Mouse (Mus musculus): ENCODE results near the gene Myl6b. TPM values are rescaled to one million over a fixed set of nuclear protein-coding genes. Genes with fewer than 3 reads are reported as not detected.

Gene Myl6b
- polyA plus RNA-seq, 1 experiment, result 18.8 TPM

DNA sequence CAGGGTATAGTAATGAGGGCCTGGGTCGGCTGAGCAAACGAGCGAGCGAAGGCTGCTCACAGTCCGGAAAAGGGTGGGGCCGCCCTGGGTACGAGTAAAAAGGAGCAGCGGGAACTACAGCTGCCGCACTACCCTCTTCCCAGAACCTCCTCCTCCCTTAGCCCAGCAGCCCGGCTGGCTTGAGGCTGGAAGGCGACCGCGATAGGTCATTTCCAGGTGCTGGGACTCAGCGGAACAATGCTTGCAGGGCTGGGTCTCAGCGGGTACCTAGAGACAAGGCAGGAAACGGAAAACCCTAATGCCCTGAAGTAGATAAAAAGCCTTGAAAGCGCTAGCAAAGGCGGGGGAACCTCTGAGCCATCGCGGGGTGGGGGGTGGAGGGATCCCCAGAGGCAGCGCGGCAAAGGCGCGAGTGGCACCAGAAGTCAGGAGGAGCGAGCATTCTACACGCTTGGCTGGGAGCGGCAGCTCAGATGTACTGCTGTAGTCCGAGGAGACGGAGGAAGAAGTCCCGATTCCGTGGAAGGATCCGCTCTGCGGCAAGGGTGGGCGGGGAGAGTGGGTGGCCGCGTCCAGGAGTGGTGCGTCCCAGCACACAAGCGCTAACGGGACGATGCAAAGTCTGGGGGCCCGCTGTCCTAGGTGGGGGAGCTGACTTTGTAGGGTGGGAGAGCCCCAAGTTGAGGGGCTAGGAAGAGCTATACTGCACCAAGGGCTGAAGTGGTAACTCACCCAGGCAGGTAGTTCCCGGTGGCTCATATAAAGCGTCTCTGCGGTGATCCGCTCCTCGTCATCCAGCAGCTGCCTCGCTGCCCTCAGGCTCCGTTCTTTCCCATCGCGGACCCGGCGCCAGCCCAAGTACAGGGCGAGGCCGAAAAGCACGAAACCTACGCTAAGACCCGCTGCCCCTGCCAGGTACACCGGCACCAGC, 26.5 kb upstream of the Myl6b start:
- TF ChIP-seq GATA1 (IDR thresholded peaks at IDR 0.05; ENCODE audit: low read length), result no peak

DNA sequence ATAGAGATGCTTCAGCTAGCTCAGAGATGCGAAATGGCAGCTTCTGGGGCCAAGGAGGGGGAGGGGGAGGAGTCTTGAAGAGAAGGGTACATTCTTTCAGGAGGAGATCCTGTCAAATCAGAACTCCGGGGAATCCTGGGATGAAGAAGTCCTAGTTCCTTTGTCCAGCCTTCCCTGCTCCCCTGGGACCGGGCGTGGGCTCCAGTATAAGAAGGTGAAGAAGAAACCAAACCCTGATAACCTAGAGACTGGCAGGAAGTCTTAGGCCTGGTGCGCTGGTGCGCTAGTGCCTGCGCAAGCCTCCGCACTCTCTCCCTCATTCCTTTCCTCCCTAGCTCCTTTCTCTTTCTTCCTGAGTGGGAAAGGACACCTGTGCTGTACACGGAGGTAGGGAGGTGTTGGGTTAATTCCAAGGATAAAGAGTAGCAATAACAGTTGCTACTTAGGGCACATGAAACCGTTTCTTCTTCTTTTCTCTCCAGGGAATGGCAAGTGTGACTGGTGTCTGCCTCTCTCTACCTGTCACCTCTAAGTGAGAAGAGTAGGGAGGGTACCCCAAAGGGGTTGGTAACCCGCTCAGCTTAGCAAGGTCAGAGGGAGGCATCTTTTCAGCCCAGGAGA, 25.7 kb upstream of the Myl6b start:
- TF ChIP-seq GATA1 (IDR thresholded peaks at IDR 0.05; ENCODE audit: low read length), result no peak

DNA sequence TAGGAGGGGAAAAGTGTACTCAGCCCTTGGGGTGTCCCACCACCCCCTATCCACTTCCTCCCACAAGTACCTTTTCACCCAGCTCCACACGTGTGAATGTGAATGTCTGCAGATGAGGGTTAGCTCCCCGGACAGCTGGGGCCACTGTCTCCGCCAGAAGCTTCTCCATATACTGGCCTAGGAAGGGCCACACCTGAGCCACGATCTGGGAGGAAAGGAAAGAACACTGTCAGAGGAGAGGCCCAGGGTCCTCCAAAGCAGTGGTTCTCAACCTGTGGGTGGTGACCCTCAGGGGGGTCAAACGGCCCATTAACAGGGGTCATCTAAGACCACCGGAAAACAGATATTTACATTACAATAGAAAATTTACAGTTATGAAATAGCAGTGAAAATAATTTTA, 23.9 kb upstream of the Myl6b start:
- TF ChIP-seq GATA1 (IDR thresholded peaks at IDR 0.05; ENCODE audit: low read length), result no peak

DNA sequence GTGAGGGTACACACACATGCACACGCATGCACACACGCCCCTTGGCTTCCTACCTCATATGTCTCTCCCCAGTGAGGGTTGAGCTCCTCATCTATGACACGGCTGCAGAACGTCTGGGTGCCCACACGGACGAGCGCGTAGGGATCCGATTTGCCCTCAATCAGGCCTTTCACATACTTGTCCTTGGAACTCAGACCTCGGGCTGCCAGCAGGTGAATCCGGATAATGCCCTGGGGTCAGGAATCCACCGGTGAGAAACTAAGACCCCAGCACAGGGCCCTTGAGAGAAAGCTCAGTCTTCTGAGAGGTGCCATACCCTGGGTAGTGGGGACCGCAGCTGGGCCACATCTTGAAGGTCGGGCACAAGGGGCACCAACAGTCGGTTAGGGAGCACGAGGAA, 22.1 kb upstream of the Myl6b start:
- no peak for TF ChIP-seq GATA1 (IDR thresholded peaks at IDR 0.05; ENCODE audit: low read length)

DNA sequence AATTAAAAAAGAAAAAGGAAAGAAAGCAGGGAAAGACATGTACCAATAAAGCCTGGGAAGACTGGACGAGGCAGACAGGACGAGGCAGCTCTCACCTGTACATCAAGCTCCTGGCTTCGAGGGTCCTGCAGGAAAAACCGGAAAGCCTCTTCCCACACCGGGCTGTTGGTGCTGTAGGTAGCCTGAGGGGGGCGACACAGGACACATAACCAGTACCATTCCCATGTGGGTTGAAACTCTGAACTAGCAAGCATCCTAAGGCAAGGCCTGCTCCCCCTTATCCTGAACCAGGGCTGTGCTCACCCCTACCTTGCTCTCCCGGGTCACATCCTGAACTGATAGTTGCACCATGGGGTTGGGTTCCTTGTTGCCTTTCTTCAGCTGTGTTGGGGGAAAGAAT, 20.3 kb upstream of the Myl6b start:
- no peak for TF ChIP-seq GATA1 (IDR thresholded peaks at IDR 0.05; ENCODE audit: low read length)

DNA sequence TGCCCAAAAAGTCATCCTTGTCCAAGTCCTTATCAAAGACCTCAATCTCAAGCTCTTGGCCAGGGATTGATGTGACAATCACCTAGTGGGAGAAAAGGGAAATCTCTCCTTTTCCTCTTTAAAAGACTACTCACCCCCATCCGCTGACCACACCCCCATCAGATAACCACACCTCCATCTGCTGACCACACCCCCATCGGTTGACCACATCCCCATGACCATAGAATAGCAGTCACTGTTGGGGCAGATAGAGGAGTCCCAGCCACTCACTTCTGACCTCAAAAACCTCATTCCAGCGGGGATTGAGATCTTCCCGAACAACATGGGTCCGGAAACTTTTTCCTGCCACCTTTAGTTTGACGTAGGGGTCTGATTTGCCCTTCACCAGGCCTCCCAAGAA, 18.2 kb upstream of the Myl6b start:
- TF ChIP-seq GATA1 (IDR thresholded peaks at IDR 0.05; ENCODE audit: low read length), result no peak

DNA sequence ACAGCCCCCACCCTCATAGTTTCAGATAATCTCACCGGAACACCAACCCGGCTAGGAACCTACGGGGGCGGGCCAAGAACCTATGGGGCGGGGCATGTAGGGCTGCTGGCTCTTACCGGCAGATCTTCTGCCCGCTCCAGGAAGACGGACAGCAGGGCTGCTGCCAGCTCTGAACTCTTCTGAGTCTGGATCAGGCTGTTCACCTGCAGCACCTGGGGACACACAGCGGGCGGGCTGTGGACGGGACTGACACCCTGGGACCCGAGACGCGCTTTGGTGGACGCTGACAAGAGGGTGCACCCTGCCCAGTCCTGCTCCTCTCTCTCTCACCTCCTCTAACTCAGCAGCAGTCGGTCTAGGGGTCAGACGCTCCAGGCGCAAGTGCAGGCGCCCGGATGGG, 17.5 kb upstream of the Myl6b start:
- TF ChIP-seq GATA1 (IDR thresholded peaks at IDR 0.05; ENCODE audit: low read length), result no peak

DNA sequence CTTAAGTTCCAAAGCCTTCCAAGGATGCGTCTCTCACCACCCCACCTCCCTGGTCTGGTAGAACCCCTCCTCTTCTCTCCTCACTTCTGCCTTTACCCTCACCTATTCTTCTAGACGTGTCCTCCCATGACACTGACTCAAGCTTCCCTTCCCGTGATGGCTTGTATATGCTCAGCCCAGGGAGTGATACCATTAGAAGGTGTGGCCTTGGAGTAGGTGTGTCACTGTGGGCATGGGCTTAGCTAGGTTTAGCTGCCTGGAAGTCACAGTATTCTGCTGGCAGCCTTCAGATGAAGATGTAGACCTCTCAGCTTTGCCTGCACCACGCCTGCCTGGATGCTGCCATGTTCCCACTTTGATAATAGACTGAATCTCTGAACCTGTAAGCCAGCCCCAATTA, 16.6 kb upstream of the Myl6b start:
- TF ChIP-seq GATA1 (IDR thresholded peaks at IDR 0.05; ENCODE audit: low read length), result no peak

DNA sequence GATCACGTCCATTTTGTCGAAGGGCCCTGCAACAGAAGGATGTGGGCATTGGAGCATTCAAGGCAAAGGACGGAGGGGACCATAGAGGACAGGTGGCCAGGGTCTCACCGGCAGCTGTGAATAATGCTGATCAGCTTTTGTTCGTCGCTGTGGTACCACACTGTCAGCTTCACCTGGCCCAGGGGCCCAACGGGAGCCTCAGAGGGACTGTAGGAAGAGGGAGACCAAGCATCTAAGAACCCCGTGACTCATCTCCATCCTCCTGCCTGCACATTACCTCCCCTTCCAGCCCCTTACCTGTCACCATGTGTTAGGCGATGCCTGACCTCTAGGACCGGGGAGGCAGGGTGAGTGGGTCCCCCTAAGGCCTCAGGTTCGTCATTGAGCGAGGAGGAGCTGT, 13.3 kb upstream of the Myl6b start:
- TF ChIP-seq GATA1 (IDR thresholded peaks at IDR 0.05; ENCODE audit: low read length), result no peak

DNA sequence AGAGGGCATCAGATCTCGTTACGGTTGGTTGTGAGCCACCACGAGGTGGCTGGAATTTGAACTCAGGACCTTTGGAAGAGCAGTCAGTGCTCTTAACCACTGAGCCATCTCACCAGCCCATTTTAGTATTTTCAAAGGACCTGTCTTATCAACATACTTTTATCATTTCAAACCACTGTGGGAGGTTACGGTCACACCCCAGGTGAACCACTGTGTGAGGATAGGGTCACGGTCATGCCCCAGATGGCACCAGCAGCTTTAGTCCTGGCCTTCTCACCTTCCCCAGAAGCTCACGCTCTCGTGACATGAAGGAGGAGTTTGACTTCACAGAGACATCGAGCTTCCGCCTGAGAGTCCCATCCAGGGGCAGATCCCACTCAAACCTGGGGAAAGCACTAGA, 12.7 kb upstream of the Myl6b start:
- TF ChIP-seq GATA1 (IDR thresholded peaks at IDR 0.05; ENCODE audit: low read length), result no peak

DNA sequence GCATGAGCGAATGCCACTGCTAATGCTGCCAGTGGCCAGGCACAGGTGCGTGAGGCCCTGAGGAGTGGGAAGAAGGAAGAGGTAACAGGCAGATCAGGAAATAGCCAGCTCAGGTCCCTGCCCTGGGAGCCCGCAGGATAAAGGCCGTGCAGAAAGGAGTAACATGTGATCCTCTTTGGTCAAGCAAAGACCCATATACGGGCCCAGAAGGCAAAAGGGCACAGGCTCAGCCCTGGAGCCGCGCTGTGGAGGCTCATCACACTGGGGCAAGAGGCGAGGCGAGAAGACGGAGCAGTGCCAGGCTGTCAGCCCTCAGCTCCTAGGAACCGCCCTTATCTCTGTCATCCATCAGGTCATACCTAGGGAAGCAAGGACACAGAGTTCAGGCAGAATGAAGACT, 11.8 kb upstream of the Myl6b start:
- TF ChIP-seq GATA1 (IDR thresholded peaks at IDR 0.05; ENCODE audit: low read length), result no peak

DNA sequence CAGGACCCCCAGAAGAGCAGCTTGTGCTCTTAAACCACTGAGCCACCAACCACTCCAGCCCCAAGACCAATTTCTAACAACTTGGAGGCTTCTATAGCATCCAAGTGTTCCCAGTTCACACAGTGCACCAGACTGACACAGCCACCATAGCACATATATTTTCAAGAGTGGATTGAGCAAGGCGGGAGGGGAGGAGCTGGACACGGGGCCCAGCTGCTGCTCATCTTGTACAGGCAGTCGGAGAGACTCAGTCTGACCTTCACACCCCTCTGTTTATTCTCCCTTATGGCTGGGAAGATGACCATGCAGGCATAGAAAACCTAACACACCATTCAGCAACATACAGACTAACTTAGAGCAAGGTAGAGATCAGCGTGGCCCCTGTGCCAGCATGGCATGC, 11.3 kb upstream of the Myl6b start:
- TF ChIP-seq GATA1 (IDR thresholded peaks at IDR 0.05; ENCODE audit: low read length), result no peak

DNA sequence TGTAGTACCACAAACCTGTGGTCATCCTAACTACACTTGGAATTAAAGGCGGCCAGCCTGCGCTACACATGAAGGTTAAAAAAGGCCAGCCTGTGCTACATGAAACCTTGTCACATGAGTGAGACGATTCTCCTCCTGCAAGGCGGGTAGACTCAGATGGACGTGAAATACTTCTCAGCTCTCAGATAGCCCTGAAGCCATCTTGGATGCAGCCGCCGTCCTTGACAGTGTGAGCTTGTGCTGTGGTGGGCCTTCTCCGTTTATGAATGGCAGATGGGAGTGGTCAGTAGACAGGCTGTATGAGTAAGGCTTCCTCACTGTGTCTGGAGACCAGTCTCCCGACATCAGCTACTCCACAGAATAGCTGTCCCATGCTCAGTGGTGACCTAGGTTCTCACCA, 10.7 kb upstream of the Myl6b start:
- TF ChIP-seq GATA1 (IDR thresholded peaks at IDR 0.05; ENCODE audit: low read length), result no peak

DNA sequence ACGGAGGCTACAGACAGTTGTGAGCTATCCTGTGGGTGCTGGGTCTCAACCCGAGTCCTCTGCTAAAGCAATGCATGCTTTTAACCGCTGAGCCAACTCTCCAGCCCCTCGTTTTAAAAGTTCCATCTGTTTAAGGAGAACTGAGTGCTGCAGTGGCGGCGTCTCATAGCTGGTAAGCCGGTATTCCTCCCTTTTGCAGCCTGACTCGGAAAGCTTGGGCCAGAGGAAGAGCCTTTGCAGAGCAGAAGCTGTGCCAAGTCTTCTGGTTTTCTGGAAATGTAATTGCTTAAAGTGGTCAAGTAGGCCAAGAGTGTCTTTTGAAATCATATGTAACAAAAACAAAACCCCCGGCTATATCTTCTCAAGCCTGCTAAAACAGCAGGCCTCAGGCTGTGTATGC, 9.8 kb upstream of the Myl6b start:
- no peak for TF ChIP-seq GATA1 (IDR thresholded peaks at IDR 0.05; ENCODE audit: low read length)

DNA sequence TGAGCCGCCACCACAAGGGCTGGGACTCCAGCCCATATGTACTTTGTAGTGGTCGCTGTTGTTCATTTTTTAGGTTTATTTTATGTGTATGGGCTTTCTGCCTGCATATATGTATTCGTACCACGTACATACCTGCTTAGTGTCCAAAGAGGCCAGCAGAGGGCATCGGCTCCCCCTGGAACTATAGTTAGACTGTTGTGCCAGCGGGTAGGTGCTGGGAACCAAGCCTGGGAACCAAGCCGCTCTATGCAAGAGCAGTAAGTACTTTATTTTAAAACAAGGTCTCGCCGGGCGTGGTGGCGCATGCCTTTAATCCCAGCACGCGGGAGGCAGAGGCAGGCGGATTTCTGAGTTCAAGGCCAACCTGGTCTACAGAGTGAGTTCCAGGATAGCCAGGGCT, 7.5 kb upstream of the Myl6b start:
- no peak for TF ChIP-seq GATA1 (IDR thresholded peaks at IDR 0.05; ENCODE audit: low read length)

DNA sequence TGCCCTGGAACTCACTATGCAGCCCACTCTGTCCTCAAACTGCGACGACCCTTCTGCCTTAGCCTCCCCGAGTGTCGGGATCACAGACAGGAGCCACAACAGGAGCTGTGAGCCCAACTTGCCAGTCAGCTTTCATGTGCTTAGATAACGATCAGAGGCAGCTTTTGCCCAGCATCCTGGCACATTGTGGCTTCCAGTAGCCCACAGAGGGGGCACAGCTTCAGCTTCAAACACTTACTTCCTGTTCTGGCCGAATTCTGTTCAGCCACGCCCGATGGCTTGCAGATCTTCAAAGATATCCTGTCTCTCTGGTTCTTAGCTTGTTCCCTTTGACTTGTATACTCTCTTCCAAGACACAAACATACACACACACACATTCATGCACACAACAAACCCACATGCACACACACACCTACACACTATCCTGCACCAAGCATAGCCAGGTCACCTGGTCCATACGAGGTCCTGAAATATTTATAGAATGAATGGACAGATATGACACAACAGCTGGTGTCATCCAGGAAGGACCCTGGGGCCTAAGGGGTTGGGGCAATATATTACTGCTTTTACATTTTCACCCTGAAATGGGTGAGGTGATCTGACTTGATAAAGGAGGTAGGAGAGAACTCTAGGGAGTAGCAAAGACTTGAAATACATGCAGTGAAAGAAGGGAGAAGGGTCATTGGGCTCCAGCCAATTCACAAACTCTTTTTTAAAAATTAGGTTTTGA, 6.3 kb upstream of the Myl6b start:
- no peak for TF ChIP-seq GATA1 (IDR thresholded peaks at IDR 0.05; ENCODE audit: low read length)
